Mouse (Mus musculus) kidney, postnatal 10 days (tissue): ENCODE data around the gene Fbxl17.
A peak's percentile ranks its signal among the peaks of the same experiment; 100 is the strongest.

ENCODE experiments used
- DNase-seq: peaks from one replicate; pipeline ENCODE4 v3.0.0; 2021; ENCODE audit warnings: mixed read lengths

Gene Fbxl17

GRCm38 (mm10) chr17:63207714-63208113 is 292.1 kb downstream of the Fbxl17 start:
- DNase-seq: no peak

- no peak for DNase-seq
These were observed 294.5 kb downstream of the Fbxl17 start for GRCm38 (mm10) chr17:63205316-63205715.

GRCm38 (mm10) chr17:63203582-63204190 is 296.1 kb downstream of the Fbxl17 start:
- DNase-seq: no peak

- no peak for DNase-seq
These were observed 301.1 kb downstream of the Fbxl17 start for GRCm38 (mm10) chr17:63198703-63199102.

GRCm38 (mm10) chr17:63195496-63195895 is 304.3 kb downstream of the Fbxl17 start:
- DNase-seq: no peak

- DNase-seq: no peak
These were observed 306.6 kb downstream of the Fbxl17 start for GRCm38 (mm10) chr17:63193196-63193595.

GRCm38 (mm10) chr17:63191345-63191744 is 308.5 kb downstream of the Fbxl17 start:
- no peak for DNase-seq

- no peak for DNase-seq
These were observed 310.5 kb downstream of the Fbxl17 start for GRCm38 (mm10) chr17:63189274-63189673.

GRCm38 (mm10) chr17:63185531-63185930 is 314.3 kb downstream of the Fbxl17 start:
- peak; percentile 31 for DNase-seq

GRCm38 (mm10) chr17:63184844-63185504 is 314.8 kb downstream of the Fbxl17 start:
- no peak for DNase-seq

- DNase-seq: no peak
These were observed 316.4 kb downstream of the Fbxl17 start for GRCm38 (mm10) chr17:63183431-63183830.

GRCm38 (mm10) chr17:63181661-63182060 is 318.2 kb downstream of the Fbxl17 start:
- no peak for DNase-seq

- DNase-seq: no peak
These were observed 319.8 kb downstream of the Fbxl17 start for GRCm38 (mm10) chr17:63180042-63180441.

GRCm38 (mm10) chr17:63178331-63178730 is 321.5 kb downstream of the Fbxl17 start:
- no peak for DNase-seq

GRCm38 (mm10) chr17:63176411-63176810 is 323.4 kb downstream of the Fbxl17 start:
- no peak for DNase-seq

- no peak for DNase-seq
These were observed 327.1 kb downstream of the Fbxl17 start for GRCm38 (mm10) chr17:63172697-63173096.

- no peak for DNase-seq
These were observed 327.8 kb downstream of the Fbxl17 start for GRCm38 (mm10) chr17:63171890-63172491.

- no peak for DNase-seq
These were observed 328.6 kb downstream of the Fbxl17 start for GRCm38 (mm10) chr17:63171264-63171663.

GRCm38 (mm10) chr17:63168019-63168788 is 331.6 kb downstream of the Fbxl17 start:
- DNase-seq: no peak

GRCm38 (mm10) chr17:63167248-63167647 is 332.6 kb downstream of the Fbxl17 start:
- no peak for DNase-seq

- DNase-seq: no peak
These were observed 333.1 kb downstream of the Fbxl17 start for GRCm38 (mm10) chr17:63166692-63167091.

GRCm38 (mm10) chr17:63165847-63166246 is 334.0 kb downstream of the Fbxl17 start:
- no peak for DNase-seq

- DNase-seq: no peak
These were observed 335.5 kb downstream of the Fbxl17 start for GRCm38 (mm10) chr17:63164289-63164688.
